Mouse (Mus musculus) limb, embryonic 14.5 days (tissue): ENCODE measurements around the gene Gm19426. TPM values are rescaled to one million over a fixed set of nuclear protein-coding genes. Genes with fewer than 3 reads are reported as not detected.

ENCODE experiments used
- ATAC-seq: fragments of 200-750 bp; cut with Nextera tagmentation; 2 replicates; pipeline ENCODE4 v1.8.0; 2017; ENCODE audit warnings: low read depth, moderate number of reproducible peaks, moderate TSS enrichment; ENCODE audit not compliant: low FRiP score
- DNase-seq: peaks from one replicate; pipeline ENCODE4 v3.0.0-alpha.2; 2015; ENCODE audit warnings: low spot score
- H3K27ac ChIP-seq: fragments of 300-500 bp; sonication (generic); replicated peaks from 2 replicates; pipeline ENCODE4 v1.5.1; 2014; ENCODE audit warnings: low read depth, mild to moderate bottlenecking, low read length, moderate library complexity, mixed read lengths
- H3K27me3 ChIP-seq: fragments of 300-500 bp; sonication (generic); 2 replicates; pipeline ENCODE4 v1.6.1; 2014; ENCODE audit warnings: low read length, mixed read lengths; ENCODE audit not compliant: control insufficient read depth, insufficient read depth
- H3K36me3 ChIP-seq: fragments of 300-500 bp; sonication (generic); 2 replicates; pipeline ENCODE4 v1.6.1; 2014; ENCODE audit warnings: mild to moderate bottlenecking, low read length, moderate library complexity, mixed read lengths; ENCODE audit not compliant: control insufficient read depth, insufficient read depth
- H3K4me1 ChIP-seq: fragments of 300-500 bp; sonication (generic); 2 replicates; pipeline ENCODE4 v1.6.1; 2014; ENCODE audit warnings: antibody characterized with exemption, low read length, mixed read lengths; ENCODE audit not compliant: control insufficient read depth, insufficient read depth
- H3K4me2 ChIP-seq: fragments of 300-500 bp; sonication (generic); replicated peaks from 2 replicates; pipeline ENCODE4 v1.6.1; 2014; ENCODE audit warnings: low read depth, mild to moderate bottlenecking, low read length, moderate library complexity; ENCODE audit not compliant: severe bottlenecking
- H3K4me3 ChIP-seq: fragments of 300-500 bp; sonication (generic); replicated peaks from 2 replicates; pipeline ENCODE4 v1.5.1; 2014; ENCODE audit warnings: low read length
- H3K9ac ChIP-seq: fragments of 300-500 bp; sonication (generic); 2 replicates; pipeline ENCODE4 v1.6.1; 2014; ENCODE audit warnings: mild to moderate bottlenecking, low read depth, low read length, moderate library complexity; ENCODE audit not compliant: severe bottlenecking
- H3K9me3 ChIP-seq: fragments of 300-500 bp; sonication (generic); 2 replicates; pipeline ENCODE4 v1.6.1; 2016; ENCODE audit warnings: low read length; ENCODE audit not compliant: control insufficient read depth
- POLR2A ChIP-seq: fragments of 200-500 bp; IDR thresholded peaks from 2 replicates; pipeline ENCODE4 v1.8.0; 2012; ENCODE audit warnings: inconsistent platforms, mild to moderate bottlenecking, moderate library complexity, borderline replicate concordance; ENCODE audit not compliant: insufficient read depth, insufficient read length; ENCODE audit errors: extremely low read depth
- WGBS: fragments of 180-500 bp; shearing (Covaris S2); extraction: QIAGEN DNeasy Blood & Tissue Kit; methylation state at CpG from one replicate; pipeline ENCODE4 v1.1.7; 2014; 5-methylcytosine and 5-hydroxymethylcytosine counted together
- polyA plus RNA-seq, 2 experiments: library from polyadenylated mRNA; depleted of rRNA in 1 of 2; stranded (reverse) in 1 of 2; unstranded in 1 of 2; fragments of >200 nt; fragmentation: Nextera tagmentation in 1 of 2; extraction: Ambion mirVana in 1 of 2; gene quantifications; 2 replicates each; pipeline versions ENCODE4 v1.2.1 to v1.2.3; 2012 to 2014

Gene Gm19426
- polyA plus RNA-seq, 2 experiments, result 4.3 to 14.9 TPM

GRCm38 (mm10) chr2:84741841-84742450, 1.5 kb downstream of the Gm19426 start:
- no peak for TF ChIP-seq POLR2A
- peaks cover 49% of the 10 kb centered on the region for H3K4me1 ChIP-seq
- peak overlapping the region; percentile 94 for H3K4me3 ChIP-seq
- H3K9me3 ChIP-seq, result no peaks in the 10 kb centered on the region
- H3K36me3 ChIP-seq, result peaks cover 19% of the 10 kb centered on the region
- peak overlapping the region; percentile 99 for H3K9ac ChIP-seq
- H3K4me2 ChIP-seq, result peak overlapping the region; percentile 86
- no peak for ATAC-seq
- no peaks in the 10 kb centered on the region for H3K27me3 ChIP-seq
- WGBS, result 1% methylated on average over 5 of the region's 5 CpGs
- no peak for DNase-seq
- peak overlapping the region; percentile 100 for H3K27ac ChIP-seq

- no peak overlapping the region for H3K9ac ChIP-seq
- H3K27me3 ChIP-seq, result no peaks in the 10 kb centered on the region
- H3K4me2 ChIP-seq, result peak overlapping the region; percentile 86
- H3K27ac ChIP-seq, result peak overlapping the region; percentile 100; the same call in 1 of the 2 replicates
- H3K9me3 ChIP-seq, result no peaks in the 10 kb centered on the region
- ATAC-seq (no peak), DNase-seq (no peak)
- peaks cover 19% of the 10 kb centered on the region for H3K36me3 ChIP-seq
- peak overlapping the region; percentile 94; the same call in 1 of the 2 replicates for H3K4me3 ChIP-seq
- H3K4me1 ChIP-seq, result peaks cover 58% of the 10 kb centered on the region
- 80% methylated on average over 15 of the region's 15 CpGs for WGBS
- TF ChIP-seq POLR2A, result no peak
These were observed 2.7 kb downstream of the Gm19426 start for GRCm38 (mm10) chr2:84740608-84741333.

GRCm38 (mm10) chr2:84738271-84738911, 5.1 kb downstream of the Gm19426 start:
- DNase-seq, result peak; percentile 49
- ATAC-seq, result no peak
- H3K27me3 ChIP-seq, result no peaks in the 10 kb centered on the region
- no peak for TF ChIP-seq POLR2A
- H3K36me3 ChIP-seq, result peaks cover 19% of the 10 kb centered on the region
- peak overlapping the region; percentile 34; the same call in 1 of the 2 replicates for H3K9ac ChIP-seq
- H3K27ac ChIP-seq, result 0 out of 2 replicates have a peak overlapping the region, but pooled peaks have one; percentile 39
- H3K4me1 ChIP-seq, result peaks cover 62% of the 10 kb centered on the region
- no peaks in the 10 kb centered on the region for H3K9me3 ChIP-seq
- H3K4me2 ChIP-seq, result peak overlapping the region; percentile 28; the same call in 1 of the 2 replicates
- peak overlapping the region; percentile 5; the same call in 1 of the 2 replicates for H3K4me3 ChIP-seq
- under 1% methylated on average over 12 of the region's 12 CpGs for WGBS

DNA sequence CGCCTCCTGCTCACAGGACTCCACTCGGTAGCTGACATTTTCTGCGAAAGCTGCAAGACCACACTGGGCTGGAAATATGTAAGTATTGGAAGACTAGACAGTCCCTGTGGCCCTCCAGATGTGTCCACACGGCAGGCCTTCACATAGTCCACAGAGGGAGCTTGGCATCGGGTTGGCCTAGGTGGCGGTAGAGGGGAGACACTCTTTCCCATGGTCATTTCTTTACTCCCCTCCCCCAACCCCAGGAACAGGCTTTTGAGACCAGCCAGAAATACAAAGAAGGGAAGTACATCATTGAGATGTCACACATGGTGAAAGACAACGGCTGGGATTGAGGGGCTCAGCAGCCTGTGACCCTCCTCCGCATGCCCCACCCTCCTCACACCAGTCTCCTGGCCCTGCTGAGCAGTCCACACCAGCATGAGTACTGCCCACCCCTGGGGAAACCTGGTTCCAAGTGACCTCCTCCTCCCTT, 6.0 kb downstream of the Gm19426 start:
- Histone ChIP-seq H3K27me3 (no peaks in the 10 kb centered on the region), H3K4me2 (0 out of 2 replicates have a peak overlapping the region, but pooled peaks have one; percentile 28), H3K4me3 (no peak overlapping the region), H3K27ac (no peak overlapping the region), H3K9ac (no peak overlapping the region), H3K4me1 (peaks cover 62% of the 10 kb centered on the region), H3K36me3 (peaks cover 19% of the 10 kb centered on the region), H3K9me3 (no peaks in the 10 kb centered on the region)
- WGBS, result 6% methylated on average over 8 of the region's 8 CpGs
- TF ChIP-seq POLR2A, result no peak
- DNase-seq (peak; percentile 44), ATAC-seq (no peak)
